Mouse (Mus musculus) C2C12 (cell line): Measurements from ENCODE around the gene Kcnd1.

Source experiments
- CEBPB ChIP-seq: IDR thresholded peaks from one replicate; pipeline ENCODE4 v1.6.1; 2011; ENCODE audit warnings: low read depth, mild to moderate bottlenecking, control low read depth, moderate library complexity
- CTCF ChIP-seq: IDR thresholded peaks from one replicate; pipeline ENCODE4 v1.5.1; 2011; ENCODE audit not compliant: control insufficient read depth, insufficient read depth, insufficient read length
- MAX ChIP-seq: IDR thresholded peaks from one replicate; pipeline ENCODE4 v1.6.1; 2011; ENCODE audit warnings: mild to moderate bottlenecking, control low read depth
- MYOD1 ChIP-seq: IDR thresholded peaks from one replicate; pipeline ENCODE4 v1.6.1; 2011; ENCODE audit warnings: low read depth; ENCODE audit not compliant: control insufficient read depth, insufficient read length
- MYOG ChIP-seq: IDR thresholded peaks from one replicate; pipeline ENCODE4 v1.6.1; 2011; ENCODE audit not compliant: control insufficient read depth, insufficient read length; ENCODE audit errors: extremely low read depth
- USF1 ChIP-seq: IDR thresholded peaks from one replicate; pipeline ENCODE4 v1.6.1; 2011; ENCODE audit warnings: low read depth, mild to moderate bottlenecking, control low read depth, moderate library complexity

DNA sequence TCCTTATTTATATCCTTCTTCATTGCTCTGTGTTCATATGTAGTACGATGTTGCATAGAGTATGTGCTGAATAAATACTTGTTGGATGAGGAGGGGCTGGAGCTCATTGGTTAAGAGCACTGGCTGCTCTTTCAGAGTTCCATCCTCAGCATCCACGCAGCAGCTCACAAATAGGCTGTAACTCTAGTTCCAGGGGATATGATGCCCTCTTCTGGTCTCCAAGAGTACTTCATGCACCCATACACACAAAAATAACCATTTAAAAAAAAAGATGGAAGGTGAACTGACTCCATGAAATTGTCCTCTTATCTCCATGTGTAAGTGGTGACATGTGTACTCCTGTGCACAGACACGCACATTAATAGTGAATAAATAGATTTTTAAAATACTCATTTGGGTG is 28.7 kb upstream of the Kcnd1 start:
- TF ChIP-seq CTCF, result no peak
- TF ChIP-seq USF1, result no peak
- TF ChIP-seq CEBPB, result no peak
- no peak for TF ChIP-seq MYOG
- no peak for TF ChIP-seq MYOD1
- no peak for TF ChIP-seq MAX
